Mouse (Mus musculus): ENCODE data around the gene Slc5a2. TPM values are rescaled to one million over a fixed set of nuclear protein-coding genes. Genes with fewer than 3 reads are reported as not detected.

The Slc5a2 gene
- polyA plus RNA-seq, 1 experiment from 2014 or later, result not detected

DNA sequence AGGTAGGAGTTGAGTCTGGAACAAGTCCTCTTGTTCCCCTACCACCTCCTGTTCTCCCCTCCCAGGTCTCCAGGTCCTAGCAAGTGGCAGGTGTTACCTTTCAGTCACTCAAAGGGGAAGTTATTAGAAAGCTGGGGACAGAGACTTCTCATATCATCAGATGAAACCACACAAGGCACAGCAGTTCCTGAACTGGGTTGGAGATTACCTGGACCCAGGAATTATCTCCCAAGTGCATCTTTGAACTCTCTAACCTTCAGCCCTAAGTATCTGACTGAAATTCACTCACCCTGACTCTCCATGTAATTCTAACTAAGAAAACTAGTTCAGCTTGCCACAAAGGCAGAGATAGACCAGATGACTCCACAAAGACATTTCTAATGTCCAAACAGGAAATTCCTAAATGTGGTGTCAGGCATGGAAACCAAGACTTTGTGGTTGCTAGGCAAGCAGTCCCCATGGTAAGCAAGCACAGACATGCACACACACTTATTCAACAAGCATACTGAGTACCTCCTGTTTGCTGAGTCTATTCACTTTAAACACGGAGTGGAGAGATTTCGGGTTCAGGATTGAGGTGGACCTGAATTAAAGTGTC, 54.9 kb downstream of the Slc5a2 start:
- WGBS, result 64% methylated on average over 2 of the region's 2 CpGs
- Histone ChIP-seq H3K4me3 (ENCODE audit: low read depth, low read length) (no peak overlapping the region), H3K4me2 (ENCODE audit: low read depth, low read length) (no peak overlapping the region), H3K36me3 (ENCODE audit: control insufficient read depth, insufficient read depth, low read length) (no peaks in the 10 kb centered on the region), H3K4me1 (ENCODE audit: control insufficient read depth, insufficient read depth, low read length) (peaks cover 13% of the 10 kb centered on the region), H3K27me3 (replicated peaks; ENCODE audit: control insufficient read depth, insufficient read depth, low read length) (no peaks in the 10 kb centered on the region), H3K27ac (replicated peaks; ENCODE audit: low read depth, low read length) (peak overlapping the region; percentile 52; the same call in 1 of the 2 replicates), H3K9ac (ENCODE audit: low read depth, low read length) (no peak overlapping the region), H3K9me3 (ENCODE audit: control insufficient read depth, low read length) (no peaks in the 10 kb centered on the region)
- DNase-seq (ENCODE audit: low spot score) (peak; percentile 54), ATAC-seq (ENCODE audit: low read depth) (no peak)

DNA sequence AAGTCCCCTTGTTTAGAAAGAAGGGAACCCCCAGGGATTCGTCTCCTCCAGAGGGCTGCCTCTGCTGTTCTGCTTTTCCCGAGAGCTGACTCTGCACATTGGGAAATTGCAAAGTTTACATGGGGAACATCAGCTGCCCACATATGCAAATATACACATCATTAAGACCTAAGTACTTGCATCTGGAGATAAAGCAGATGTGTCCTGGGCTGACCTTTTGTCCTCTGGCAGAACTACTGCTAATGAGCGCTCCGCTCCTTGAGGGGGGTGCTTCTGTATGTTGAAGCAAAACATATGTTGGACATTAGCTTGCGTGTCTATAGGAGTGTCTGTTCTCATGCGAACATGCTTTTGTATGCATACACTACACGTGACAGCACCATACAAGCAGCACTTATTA, 55.8 kb downstream of the Slc5a2 start:
- ATAC-seq (ENCODE audit: low read depth) (peak; percentile 47; the same call in 1 of the 2 replicates), DNase-seq (ENCODE audit: low spot score) (peak; percentile 77)
- 43% methylated on average over 7 of the region's 7 CpGs for WGBS

More for the DNA sequence above, 55.8 kb downstream of the Slc5a2 start:
- Histone ChIP-seq H3K4me1 (ENCODE audit: control insufficient read depth, insufficient read depth, low read length) (peaks cover 13% of the 10 kb centered on the region), H3K27ac (replicated peaks; ENCODE audit: low read depth, low read length) (0 out of 2 replicates have a peak overlapping the region, but pooled peaks have one; percentile 52), H3K36me3 (ENCODE audit: control insufficient read depth, insufficient read depth, low read length) (no peaks in the 10 kb centered on the region), H3K9ac (ENCODE audit: low read depth, low read length) (no peak overlapping the region), H3K4me3 (ENCODE audit: low read depth, low read length) (no peak overlapping the region), H3K27me3 (replicated peaks; ENCODE audit: control insufficient read depth, insufficient read depth, low read length) (no peaks in the 10 kb centered on the region), H3K4me2 (ENCODE audit: low read depth, low read length) (no peak overlapping the region), H3K9me3 (ENCODE audit: control insufficient read depth, low read length) (no peaks in the 10 kb centered on the region)

Small RNA genes within 50 kb of the gene (microRNA-seq; reads per million reads assigned to microRNA genes)
- not detected for gene Mir3103 (ENCODE audit: borderline number of aligned reads)

Other genes with a start within 250 kb of the Slc5a2 start
- gene Itgam, start 203.0 kb upstream of the Slc5a2 start, polyA plus RNA-seq (2014; fragmentation: Nextera tagmentation; extraction: Ambion mirVana), result 1.0 and 1.4 TPM in 2 replicates
- gene Gm49368, start 203.0 kb upstream of the Slc5a2 start, polyA plus RNA-seq (2014; fragmentation: Nextera tagmentation; extraction: Ambion mirVana), result not detected in 2 replicates
- 0.10 TPM in 2 replicates for gene Itgax, start 136.1 kb upstream of the Slc5a2 start, polyA plus RNA-seq (2014; fragmentation: Nextera tagmentation; extraction: Ambion mirVana)
- gene Itgad, start 111.3 kb upstream of the Slc5a2 start, polyA plus RNA-seq (2014; fragmentation: Nextera tagmentation; extraction: Ambion mirVana), result not detected in 2 replicates
- 117 and 168 TPM in 2 replicates for gene Cox6a2, start 59.3 kb upstream of the Slc5a2 start, polyA plus RNA-seq (2014; fragmentation: Nextera tagmentation; extraction: Ambion mirVana)
- 12.4 and 13.9 TPM in 2 replicates for gene Armc5, start 28.3 kb upstream of the Slc5a2 start, polyA plus RNA-seq (2014; fragmentation: Nextera tagmentation; extraction: Ambion mirVana)
- gene 9130023H24Rik, start 27.6 kb upstream of the Slc5a2 start, polyA plus RNA-seq (2014; fragmentation: Nextera tagmentation; extraction: Ambion mirVana), result 8.4 and 8.9 TPM in 2 replicates
- gene Tgfb1i1, start 18.8 kb upstream of the Slc5a2 start, polyA plus RNA-seq (2014; fragmentation: Nextera tagmentation; extraction: Ambion mirVana), result 74.4 and 76.8 TPM in 2 replicates
- gene BC017158, start 32.5 kb downstream of the Slc5a2 start, polyA plus RNA-seq (2014; fragmentation: Nextera tagmentation; extraction: Ambion mirVana), result 23.6 and 26.1 TPM in 2 replicates
- gene Rgs10, start 153.1 kb downstream of the Slc5a2 start, polyA plus RNA-seq (2014; fragmentation: Nextera tagmentation; extraction: Ambion mirVana), result 15.8 and 20.7 TPM in 2 replicates
- gene Tial1, start 196.1 kb downstream of the Slc5a2 start, polyA plus RNA-seq (2014; fragmentation: Nextera tagmentation; extraction: Ambion mirVana), result 38.4 and 40.1 TPM in 2 replicates

All from embryonic facial prominence, embryonic 14.5 days (tissue).